Mouse (Mus musculus): ENCODE results near the gene Foxf1.

Gene Foxf1

GRCm38 (mm10) chr8:121129265-121129940 is 45.2 kb downstream of the Foxf1 start:
- no peak for DNase-seq (ENCODE audit: low read depth, low spot score)

DNA sequence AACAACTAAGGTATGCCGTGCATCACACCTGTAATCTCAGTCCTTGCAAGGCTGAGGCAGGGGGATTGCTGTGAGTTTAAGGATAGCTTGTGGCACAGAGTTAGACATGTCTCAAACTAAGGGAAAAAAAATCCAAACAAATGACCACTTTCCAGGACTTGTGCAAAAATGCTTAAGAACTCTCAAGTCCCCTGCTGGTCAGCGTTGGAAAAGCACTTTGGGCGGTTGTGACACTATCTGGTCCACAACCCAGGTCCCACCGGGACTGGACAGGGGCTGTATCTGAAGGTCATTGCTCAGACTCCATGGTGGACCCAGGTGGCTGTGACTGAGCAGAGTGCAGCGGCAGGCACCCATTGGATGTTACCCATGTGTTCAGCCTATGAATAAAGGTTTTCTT is 46.3 kb downstream of the Foxf1 start:
- DNase-seq (ENCODE audit: low read depth, low spot score) = peak; percentile 72

DNA sequence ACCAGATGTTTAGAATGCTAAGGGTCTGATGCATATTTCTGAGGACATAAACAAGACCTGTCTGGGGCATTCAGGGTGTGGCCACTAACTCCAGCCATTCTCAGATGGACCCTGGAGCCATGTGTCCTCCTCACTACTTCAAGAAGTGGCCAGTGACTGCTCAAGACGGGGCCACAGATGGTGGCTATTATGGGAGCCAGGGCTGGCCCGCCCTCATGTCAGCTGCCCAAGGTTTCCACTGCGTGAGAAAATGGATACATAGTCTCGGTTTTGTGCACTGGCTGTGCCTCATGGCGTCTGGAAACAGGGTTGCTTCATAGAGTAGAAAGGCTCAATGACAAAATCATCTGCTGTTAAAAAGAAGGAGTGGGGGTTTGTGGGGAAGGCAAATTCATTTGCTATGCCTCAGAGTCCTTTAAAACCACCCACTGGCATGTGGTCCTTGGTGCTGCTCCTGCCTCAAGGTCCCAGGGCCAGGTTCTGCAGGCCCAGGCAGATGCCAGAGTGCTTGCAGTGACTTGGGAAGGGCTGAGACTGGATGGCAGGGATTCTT is 48.9 kb downstream of the Foxf1 start:
- DNase-seq (ENCODE audit: low read depth, low spot score) = no peak

DNA sequence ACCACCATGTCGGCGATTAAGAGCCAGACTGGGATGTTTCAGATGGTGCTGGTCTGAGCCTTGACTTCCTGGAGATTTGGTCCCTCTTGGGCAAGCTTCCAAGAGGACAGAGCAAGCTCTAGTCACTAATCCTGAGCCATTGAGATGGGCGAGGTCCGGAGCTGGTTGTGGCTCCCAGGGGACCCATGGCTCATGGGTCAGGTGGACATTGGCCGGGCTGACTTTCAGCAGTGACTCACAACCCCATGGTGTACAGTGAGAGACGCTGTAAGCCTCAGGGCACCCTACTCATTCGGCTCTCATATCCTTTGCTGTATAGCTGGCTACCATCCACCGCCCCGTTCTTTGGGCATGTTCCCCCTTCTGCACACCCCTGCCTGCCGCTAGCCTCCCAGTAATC is 49.9 kb downstream of the Foxf1 start:
- no peak for DNase-seq (ENCODE audit: low read depth, low spot score)

GRCm38 (mm10) chr8:121134512-121134911 is 50.3 kb downstream of the Foxf1 start:
- no peak for DNase-seq (ENCODE audit: low read depth, low spot score)

GRCm38 (mm10) chr8:121136856-121137255 is 52.7 kb downstream of the Foxf1 start:
- DNase-seq (ENCODE audit: low read depth, low spot score) = no peak
